Mouse (Mus musculus) heart, embryonic 14.5 days (tissue): ENCODE data around the gene Tpcn1. TPM values are rescaled to one million over a fixed set of nuclear protein-coding genes. Genes with fewer than 3 reads are reported as not detected.

Experiments
- ATAC-seq: fragments of 200-750 bp; cut with Nextera tagmentation; 2 replicates; pipeline ENCODE4 v1.8.0; 2017; ENCODE audit warnings: low read depth, moderate TSS enrichment; ENCODE audit not compliant: insufficient number of reproducible peaks, insufficient read depth, low FRiP score
- H3K27ac ChIP-seq, 2 experiments: fragments of 200-500 bp in 1 of 2; fragments of 300-500 bp in 1 of 2; sonication (generic) in 1 of 2; replicated peaks in 1 of 2; 2 replicates each; pipeline ENCODE4 v1.5.1; 2012 to 2014; ENCODE audit warnings: low read depth in 2 of 2, low read length in 2 of 2, control low read depth in 1 of 2, mild to moderate bottlenecking in 1 of 2, mixed read lengths in 1 of 2; ENCODE audit not compliant: control insufficient read depth in 1 of 2, insufficient read depth in 1 of 2
- H3K27me3 ChIP-seq: fragments of 300-500 bp; sonication (generic); 2 replicates; pipeline ENCODE4 v1.6.1; 2014; ENCODE audit warnings: mild to moderate bottlenecking, low read length, control low read depth; ENCODE audit not compliant: control insufficient read depth, insufficient read depth
- H3K36me3 ChIP-seq: fragments of 300-500 bp; sonication (generic); 2 replicates; pipeline ENCODE4 v1.6.1; 2014; ENCODE audit warnings: mild to moderate bottlenecking, control low read depth, low read length, mixed read lengths; ENCODE audit not compliant: control insufficient read depth, insufficient read depth
- H3K4me1 ChIP-seq, 2 experiments: fragments of 200-500 bp in 1 of 2; fragments of 300-500 bp in 1 of 2; sonication (generic) in 1 of 2; 2 replicates each; pipeline ENCODE4 v1.6.1; 2012 to 2014; ENCODE audit warnings: low read length in 2 of 2, control low read depth in 1 of 2, mixed read lengths in 1 of 2; ENCODE audit not compliant: control insufficient read depth in 2 of 2, insufficient read depth in 2 of 2
- H3K4me2 ChIP-seq: fragments of 300-500 bp; sonication (generic); 2 replicates; pipeline ENCODE4 v1.6.1; 2014; ENCODE audit warnings: mild to moderate bottlenecking, low read length
- H3K4me3 ChIP-seq, 2 experiments: fragments of 200-500 bp in 1 of 2; fragments of 300-500 bp in 1 of 2; sonication (generic) in 1 of 2; 2 replicates each; pipeline ENCODE4 v1.5.1; 2012 to 2014; ENCODE audit warnings: low read length in 2 of 2, mild to moderate bottlenecking in 2 of 2, control low read depth in 1 of 2, low read depth in 1 of 2, moderate library complexity in 1 of 2; ENCODE audit not compliant: control insufficient read depth in 1 of 2, insufficient read depth in 1 of 2
- H3K9ac ChIP-seq: fragments of 300-500 bp; sonication (generic); 2 replicates; pipeline ENCODE4 v1.6.1; 2014; ENCODE audit warnings: mild to moderate bottlenecking, low read length
- H3K9me3 ChIP-seq: fragments of 300-500 bp; sonication (generic); 2 replicates; pipeline ENCODE4 v1.6.1; 2016; ENCODE audit warnings: low read length, control low read depth; ENCODE audit not compliant: control insufficient read depth
- WGBS: fragments of 180-500 bp; shearing (Covaris S2); extraction: QIAGEN DNeasy Blood & Tissue Kit; methylation state at CpG from one replicate; pipeline ENCODE4 v1.1.7; 2014; 5-methylcytosine and 5-hydroxymethylcytosine counted together
- polyA plus RNA-seq: library from polyadenylated mRNA; unstranded; fragments of >200 nt; fragmentation: Nextera tagmentation; extraction: Ambion mirVana; gene quantifications from 2 replicates; pipeline ENCODE4 v1.2.1, GENCODE M21; 2014

Tpcn1 gene
- polyA plus RNA-seq, 1 experiment from 2014 or later: 17.1 TPM

DNA sequence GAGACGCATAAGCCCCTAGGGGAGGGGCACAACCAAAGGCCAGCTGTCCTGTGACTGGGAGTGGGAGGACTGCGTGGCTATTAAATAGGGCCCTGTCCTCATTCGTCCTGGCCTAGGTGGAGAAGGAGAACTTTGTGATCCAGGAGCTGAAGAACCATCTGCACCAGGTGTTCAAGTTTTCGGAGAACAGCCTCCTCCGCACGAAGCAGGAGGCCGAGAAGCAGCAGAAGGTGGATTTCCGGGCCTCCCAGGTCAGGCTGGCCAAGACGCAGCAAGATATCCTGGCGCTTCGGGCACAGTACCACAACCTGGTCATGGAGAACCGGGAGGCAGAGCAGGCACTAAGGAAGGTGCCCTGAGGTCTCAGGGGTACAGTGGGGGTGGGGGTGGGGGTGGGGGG lies 13.7 kb upstream of the Tpcn1 start:
- Histone ChIP-seq H3K4me3 (no peak overlapping the region), H3K9me3 (no peaks in the 10 kb centered on the region), H3K4me2 (no peak overlapping the region), H3K36me3 (no peaks in the 10 kb centered on the region), H3K27ac (no peak overlapping the region), H3K9ac (no peak overlapping the region), H3K27me3 (0 out of 2 replicates have a peak, but pooled peaks cover 6% of the 10 kb centered on the region), H3K4me1 (peaks cover 18 to 21% of the 10 kb centered on the region in 2 experiments)
- whole genome bisulfite sequencing: 92% methylated on average over 12 of the region's 12 CpGs
- ATAC-seq: no peak

DNA sequence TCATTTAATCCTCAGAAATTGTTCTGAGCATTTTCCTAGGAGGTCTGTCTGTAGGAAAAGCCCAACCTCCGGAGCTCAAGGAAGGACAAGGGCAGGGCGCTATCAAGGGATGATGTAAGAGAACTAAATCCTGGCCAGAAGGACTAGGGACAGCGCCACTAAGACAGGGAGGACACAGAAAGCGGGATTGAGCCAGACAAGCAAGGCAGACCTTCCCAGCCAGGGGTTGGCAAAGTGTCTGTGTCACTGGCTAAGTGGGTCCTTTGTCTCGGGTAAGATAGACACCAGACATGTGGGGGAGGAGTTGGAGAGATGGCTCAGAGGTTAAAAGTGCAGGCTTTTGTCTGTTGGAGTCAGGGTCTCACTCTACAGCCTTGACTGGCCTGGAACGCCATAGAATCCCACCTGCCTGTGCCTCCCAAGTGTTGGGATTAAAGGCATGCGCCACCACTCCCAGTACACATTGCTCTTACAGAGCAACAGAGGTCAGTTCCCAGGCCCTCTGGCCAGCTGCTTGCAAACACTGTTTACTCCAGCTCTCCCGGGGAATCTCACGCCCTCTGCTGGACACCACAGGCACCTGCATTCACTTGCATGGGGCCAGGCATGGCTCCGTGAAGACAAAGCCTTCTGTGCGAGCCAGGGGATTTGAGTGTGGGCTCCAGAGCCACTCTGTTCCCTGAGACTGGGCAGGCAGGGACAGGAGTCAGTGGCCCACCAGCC lies 12.6 kb upstream of the Tpcn1 start:
- 22% methylated on average over 11 of the region's 11 CpGs for WGBS
- ATAC-seq: no peak
- no peak overlapping the region for H3K4me3 ChIP-seq
- H3K36me3 ChIP-seq: no peaks in the 10 kb centered on the region
- H3K27me3 ChIP-seq: peaks cover 8% of the 10 kb centered on the region; the same call in 1 of the 2 replicates
- no peak overlapping the region for H3K4me2 ChIP-seq
- no peak overlapping the region for H3K9ac ChIP-seq
- H3K27ac ChIP-seq: no peak overlapping the region; a peak in 1 of 4 replicates
- peaks cover 18 to 21% of the 10 kb centered on the region in 2 experiments for H3K4me1 ChIP-seq
- H3K9me3 ChIP-seq: no peaks in the 10 kb centered on the region

DNA sequence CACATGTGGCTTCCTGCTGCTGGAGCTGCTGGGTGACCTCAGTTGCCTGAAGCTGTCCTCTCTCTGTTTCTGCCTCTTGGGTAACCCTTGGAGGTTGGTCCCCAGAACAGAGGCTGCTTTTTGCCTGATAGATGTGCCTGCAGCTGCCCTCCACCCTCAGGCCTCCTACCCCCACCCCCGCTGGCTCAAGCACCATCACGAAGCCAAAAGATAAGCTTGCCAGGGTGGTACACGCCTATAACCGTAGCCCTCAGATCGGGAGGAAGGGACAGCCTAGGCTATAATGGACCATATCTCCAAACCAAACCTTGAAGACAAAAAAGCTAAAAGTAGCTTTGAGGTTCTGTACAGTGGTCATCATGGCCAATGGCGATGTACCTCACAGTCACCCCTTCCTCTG lies 11.2 kb upstream of the Tpcn1 start:
- no peak overlapping the region for H3K4me2 ChIP-seq
- no peak overlapping the region for H3K27ac ChIP-seq
- no peak overlapping the region; the same call in 1 of the 2 replicates for H3K9ac ChIP-seq
- H3K9me3 ChIP-seq: no peaks in the 10 kb centered on the region
- H3K4me3 ChIP-seq: no peak overlapping the region
- H3K27me3 ChIP-seq: peaks cover 12% of the 10 kb centered on the region; the same call in 1 of the 2 replicates
- WGBS: 67% methylated on average over 6 of the region's 6 CpGs
- ATAC-seq: no peak
- H3K4me1 ChIP-seq: peaks cover 14 to 15% of the 10 kb centered on the region in 2 experiments
- H3K36me3 ChIP-seq: no peaks in the 10 kb centered on the region

DNA sequence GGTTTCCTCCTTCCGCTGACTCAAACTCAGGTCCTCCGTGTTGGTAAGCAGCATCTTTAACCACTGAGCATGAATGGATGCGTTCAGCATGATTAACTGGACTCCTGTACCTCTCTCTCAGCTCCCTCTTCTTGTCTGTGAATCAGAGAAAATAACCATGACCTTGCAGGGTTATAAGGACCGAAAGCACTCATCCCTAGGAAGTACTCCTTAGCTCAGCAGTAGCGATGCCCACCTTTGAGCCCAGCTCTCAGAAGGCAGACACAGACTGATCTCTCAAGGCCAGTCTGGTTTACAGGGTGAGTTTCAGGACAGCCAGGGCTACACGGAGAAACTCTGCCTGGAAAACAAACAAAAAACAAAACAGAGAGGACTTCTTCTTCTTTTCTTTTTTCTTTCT lies 6.0 kb upstream of the Tpcn1 start:
- 79% methylated on average over 6 of the region's 6 CpGs for WGBS
- Histone ChIP-seq H3K9me3 (no peaks in the 10 kb centered on the region), H3K4me1 (no peaks in the 10 kb centered on the region), H3K9ac (no peak overlapping the region), H3K27ac (no peak overlapping the region), H3K4me3 (no peak overlapping the region), H3K36me3 (no peaks in the 10 kb centered on the region), H3K4me2 (no peak overlapping the region), H3K27me3 (peaks cover 5% of the 10 kb centered on the region; the same call in 1 of the 2 replicates)
- ATAC-seq: no peak

DNA sequence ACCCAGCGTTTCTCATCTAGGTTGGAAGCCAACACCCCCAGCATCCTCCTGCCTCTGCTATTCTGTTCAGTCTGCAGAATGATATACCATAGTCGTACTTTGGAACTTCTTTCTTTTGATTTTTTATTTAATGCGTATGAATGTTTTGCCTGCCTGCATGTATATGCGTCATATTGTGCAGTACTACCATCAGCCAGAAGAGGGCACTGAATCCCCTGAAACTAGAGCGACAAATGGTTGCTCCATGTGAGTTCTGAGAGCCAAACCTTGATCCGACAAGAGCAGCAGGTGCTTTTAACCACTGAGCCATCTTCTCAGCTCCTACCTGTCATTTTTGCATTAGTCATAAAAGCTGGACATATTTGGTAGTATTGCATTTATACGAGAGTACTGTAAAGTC lies 3.7 kb upstream of the Tpcn1 start:
- Histone ChIP-seq H3K4me3 (no peak overlapping the region), H3K27me3 (peaks cover 5% of the 10 kb centered on the region; the same call in 1 of the 2 replicates), H3K36me3 (no peaks in the 10 kb centered on the region), H3K9me3 (no peaks in the 10 kb centered on the region), H3K4me1 (peaks cover 11 to 13% of the 10 kb centered on the region in 2 experiments), H3K4me2 (no peak overlapping the region), H3K9ac (no peak overlapping the region), H3K27ac (no peak overlapping the region)
- 66% methylated on average over 7 of the region's 7 CpGs for WGBS
- no peak for ATAC-seq

DNA sequence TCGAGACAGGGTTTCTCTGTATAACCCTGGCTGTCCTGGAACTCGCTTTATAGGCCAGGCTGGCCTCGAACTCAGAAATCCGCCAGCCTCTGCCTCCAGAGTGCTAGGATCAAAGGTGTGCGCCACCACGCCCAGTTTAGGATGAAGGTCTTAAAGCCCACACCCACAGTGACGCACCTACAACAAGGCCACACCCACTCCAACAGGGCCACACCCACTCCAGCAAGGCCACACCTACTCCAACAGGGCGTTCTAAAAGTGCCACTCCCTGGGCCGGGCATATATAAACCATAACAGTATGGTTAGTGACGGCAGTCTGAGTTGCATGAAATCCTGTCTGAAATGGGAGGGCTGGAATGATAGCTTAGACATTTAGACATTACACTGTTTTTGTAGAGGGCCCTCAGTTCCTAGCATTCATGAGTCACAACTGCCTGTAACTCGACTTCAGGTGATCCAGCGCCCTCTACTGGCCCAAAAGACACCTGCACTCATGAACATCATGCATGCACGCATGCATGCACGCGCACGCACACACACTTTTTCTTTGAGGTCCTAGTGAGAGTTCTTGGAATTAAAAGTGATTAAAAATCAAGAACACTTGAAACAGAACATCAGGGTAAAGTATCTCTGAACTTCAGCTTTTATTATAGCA lies 2.0 kb upstream of the Tpcn1 start:
- Histone ChIP-seq H3K27me3 (no peaks in the 10 kb centered on the region), H3K9me3 (no peaks in the 10 kb centered on the region), H3K36me3 (no peaks in the 10 kb centered on the region), H3K4me1 (peaks cover 18 to 24% of the 10 kb centered on the region in 2 experiments), H3K4me3 (no peak overlapping the region), H3K4me2 (no peak overlapping the region), H3K27ac (no peak overlapping the region), H3K9ac (no peak overlapping the region)
- 69% methylated on average over 16 of the region's 16 CpGs for WGBS
- no peak for ATAC-seq

DNA sequence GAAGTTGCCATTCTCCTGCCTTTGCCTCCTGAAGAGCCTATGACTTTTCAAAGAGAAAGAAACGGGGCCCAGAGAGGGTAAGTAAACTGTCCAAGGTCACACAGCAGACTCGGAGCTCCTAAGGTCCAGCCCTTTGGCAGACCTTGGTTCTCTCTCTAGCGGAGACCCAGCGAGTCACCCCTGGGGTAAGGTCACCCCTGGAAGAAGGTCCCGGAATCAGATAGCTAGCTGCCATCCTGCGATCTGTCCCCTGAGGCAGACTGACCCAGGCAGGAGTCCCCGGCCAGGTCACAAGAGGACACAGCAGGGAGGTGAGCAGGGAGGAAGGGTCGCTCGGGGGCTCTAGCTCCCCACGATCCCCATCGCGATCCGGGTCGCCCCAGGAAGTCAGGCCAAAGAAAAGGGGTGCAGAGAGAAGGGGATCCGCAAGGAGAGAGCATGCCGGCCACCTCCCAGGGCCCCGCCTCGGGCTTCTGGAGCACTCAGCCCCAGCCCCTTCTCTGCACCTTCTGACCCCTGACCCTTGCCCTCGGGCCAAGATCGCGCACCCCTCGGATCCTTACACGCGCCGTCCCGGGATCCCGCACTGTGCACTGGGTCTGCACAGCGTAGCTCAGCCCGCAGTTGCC lies 419 bp downstream of the Tpcn1 start:
- H3K4me2 ChIP-seq: peak overlapping the region; percentile 94
- H3K27me3 ChIP-seq: no peaks in the 10 kb centered on the region
- 1% methylated on average over 29 of the region's 29 CpGs for WGBS
- H3K4me3 ChIP-seq: peak overlapping the region; percentile 63 to 78
- ATAC-seq: no peak; the same call in 1 of the 2 replicates
- no peaks in the 10 kb centered on the region for H3K9me3 ChIP-seq
- peaks cover 20% of the 10 kb centered on the region for H3K36me3 ChIP-seq
- H3K4me1 ChIP-seq: peaks cover 18 to 28% of the 10 kb centered on the region in 2 experiments
- H3K27ac ChIP-seq: peak overlapping the region; percentile 33 to 57; a peak in 2 of 4 replicates
- peak overlapping the region; percentile 76 for H3K9ac ChIP-seq
